Mouse (Mus musculus) MEL (cell line): Measurements from ENCODE around the gene Drc3.

ENCODE experiments used
- BHLHE40 ChIP-seq: IDR thresholded peaks from 2 replicates; pipeline ENCODE4 v1.6.1; 2012; ENCODE audit warnings: low read depth, mild to moderate bottlenecking, inconsistent platforms, low read length, improper control_type of control experiment, borderline replicate concordance
- CTCF ChIP-seq, 3 experiments: IDR thresholded peaks in 2 of 3; conservative IDR thresholded peaks in 1 of 3; 2 replicates each; pipeline ENCODE4 v1.5.1; 2011 to 2012; ENCODE audit warnings: low read length in 3 of 3, low read depth in 2 of 3, mild to moderate bottlenecking in 2 of 3, improper control_type of control experiment in 1 of 3, inconsistent platforms in 1 of 3, mixed read lengths in 1 of 3, moderate library complexity in 1 of 3; ENCODE audit not compliant: control insufficient read depth in 1 of 3, insufficient read depth in 1 of 3, poor library complexity in 1 of 3, severe bottlenecking in 1 of 3
- ELF1 ChIP-seq: IDR thresholded peaks from 2 replicates; pipeline ENCODE4 v1.6.1; 2014; ENCODE audit warnings: low read depth, mild to moderate bottlenecking, inconsistent platforms, low read length, improper control_type of control experiment, moderate library complexity
- EP300 ChIP-seq, 2 experiments: IDR thresholded peaks; 2 replicates each; pipeline ENCODE4 v1.6.1; 2011; ENCODE audit warnings: improper control_type of control experiment in 2 of 2, low read length in 2 of 2, low read depth in 1 of 2, mild to moderate bottlenecking in 1 of 2
- GATA1 ChIP-seq: IDR thresholded peaks from 2 replicates; pipeline ENCODE4 v1.6.1; 2011; ENCODE audit warnings: low read depth, low read length, improper control_type of control experiment
- MAZ ChIP-seq: IDR thresholded peaks from 2 replicates; pipeline ENCODE4 v1.6.1; 2012; ENCODE audit warnings: low read depth, mild to moderate bottlenecking, inconsistent platforms, low read length, improper control_type of control experiment
- MYC ChIP-seq: IDR thresholded peaks from 2 replicates; pipeline ENCODE4 v1.6.1; 2011; ENCODE audit warnings: low read depth, mild to moderate bottlenecking, low read length, improper control_type of control experiment, moderate library complexity
- NELFE ChIP-seq: IDR thresholded peaks from 2 replicates; pipeline ENCODE4 v1.6.1; 2011; ENCODE audit warnings: low read depth, low read length, improper control_type of control experiment
- POLR2A ChIP-seq, 2 experiments: IDR thresholded peaks; 2 replicates each; pipeline ENCODE4 v1.6.1; 2011 to 2012; ENCODE audit warnings: low read length in 2 of 2, mild to moderate bottlenecking in 2 of 2, control low read depth in 1 of 2, improper control_type of control experiment in 1 of 2, low read depth in 1 of 2, moderate library complexity in 1 of 2; ENCODE audit not compliant: control insufficient read depth in 1 of 2, insufficient read depth in 1 of 2, poor library complexity in 1 of 2
- RCOR1 ChIP-seq: IDR thresholded peaks from 2 replicates; pipeline ENCODE4 v1.6.1; 2012; ENCODE audit warnings: low read depth, mild to moderate bottlenecking, inconsistent platforms, low read length, improper control_type of control experiment
- SMC3 ChIP-seq: IDR thresholded peaks from 2 replicates; pipeline ENCODE4 v1.6.1; 2011; ENCODE audit warnings: low read depth, low read length, improper control_type of control experiment
- TBP ChIP-seq: IDR thresholded peaks from 2 replicates; pipeline ENCODE4 v1.8.0; 2011; ENCODE audit warnings: low read depth, low read length, improper control_type of control experiment
- ZC3H11A ChIP-seq: IDR thresholded peaks from 2 replicates; pipeline ENCODE4 v1.6.1; 2012; ENCODE audit warnings: low read depth, mild to moderate bottlenecking, inconsistent platforms, low read length, improper control_type of control experiment

GRCm38 (mm10) chr11:60358548-60358947 is 5.4 kb downstream of the Drc3 start:
- TF ChIP-seq TBP (no peak), RCOR1 (no peak), MAZ (no peak), GATA1 (no peak), NELFE (no peak), SMC3 (no peak), ZC3H11A (no peak), EP300 (IDR thresholded peaks at IDR 0.05; ENCODE audit: low read depth in 1 of 2, low read length in 2 of 2) (no peak), BHLHE40 (no peak), ELF1 (no peak), CTCF (IDR thresholded peaks at IDR 0.05 in 2 of 3, conservative IDR thresholded peaks at IDR 0.05 in 1 of 3; ENCODE audit: control insufficient read depth in 1 of 3, insufficient read depth in 1 of 3, low read depth in 2 of 3, low read length in 3 of 3, poor library complexity in 1 of 3, severe bottlenecking in 1 of 3) (no peak), POLR2A (IDR thresholded peaks at IDR 0.05; ENCODE audit: control insufficient read depth in 1 of 2, insufficient read depth in 1 of 2, low read depth in 1 of 2, low read length in 2 of 2, poor library complexity in 1 of 2) (no peak), MYC (no peak)
